Mouse (Mus musculus) lung, postnatal 0 days (tissue): Measurements from ENCODE around the gene Egln3.

Source experiments
- CTCF ChIP-seq: IDR thresholded peaks from 2 replicates; pipeline ENCODE4 v1.5.1; 2016; ENCODE audit warnings: antibody characterized with exemption, mild to moderate bottlenecking
- EP300 ChIP-seq: IDR thresholded peaks from 2 replicates; pipeline ENCODE4 v1.6.1; 2016; ENCODE audit warnings: antibody characterized with exemption, mild to moderate bottlenecking, control low read depth

DNA sequence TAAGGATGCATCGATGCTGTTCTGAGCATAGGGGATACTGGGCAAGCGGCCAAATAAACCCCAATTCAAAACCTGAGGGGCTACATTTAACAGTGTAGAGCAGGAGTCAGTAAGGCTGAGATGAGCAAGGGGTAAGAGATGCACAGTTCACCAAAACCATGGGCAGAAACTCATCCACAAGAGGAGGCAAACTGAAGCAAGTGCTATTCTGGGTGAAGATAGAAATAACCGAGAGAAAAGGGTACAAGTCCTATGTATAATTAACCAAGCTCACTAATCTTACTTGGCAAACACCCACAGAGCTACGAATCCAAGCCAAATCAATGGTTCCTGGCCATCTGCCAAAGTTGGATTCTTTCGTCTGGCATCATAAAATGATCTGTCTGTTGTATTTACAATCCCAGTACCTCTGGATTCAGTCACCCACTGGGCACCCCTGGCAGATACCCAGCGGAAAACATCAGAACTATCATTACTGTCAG is 6.3 kb downstream of the Egln3 start:
- no peak for TF ChIP-seq CTCF
- no peak for TF ChIP-seq EP300
